Mouse (Mus musculus): Measurements from ENCODE around the gene Wwtr1. TPM values are rescaled to one million over a fixed set of nuclear protein-coding genes. Genes with fewer than 3 reads are reported as not detected.
A peak's percentile ranks its signal among the peaks of the same experiment; 100 is the strongest.

Gene Wwtr1
- 32.1 and 37.2 TPM in 2 replicates for polyA plus RNA-seq (2015; fragmentation: Nextera tagmentation; extraction: Ambion mirVana)

- Histone ChIP-seq H3K4me2 (replicated peaks) (peak within 1 kb of the TSS; percentile 78), H3K9me3 (replicated peaks) (no peaks in the 10 kb centered on the region), H3K27me3 (no peaks in the 10 kb centered on the region), H3K36me3 (peaks cover under 1% of the 10 kb centered on the region; the same call in 1 of the 2 replicates), H3K9ac (peak within 1 kb of the TSS; percentile 88), H3K4me3 (replicated peaks) (peak within 1 kb of the TSS; percentile 89), H3K4me1 (peaks cover 29% of the 10 kb centered on the region), H3K27ac (replicated peaks) (peak within 1 kb of the TSS; percentile 95)
- peak; percentile 95 for ATAC-seq (ENCODE audit: insufficient number of reproducible peaks, low FRiP score, low TSS enrichment, low read depth)
- WGBS: under 1% methylated on average over 36 of the region's 36 CpGs
Observed at GRCm38 (mm10) chr3:57575660-57576055, at the start of gene Wwtr1. Gene Wwtr1, minus strand, starts transcription at chr3:57575910.

GRCm38 (mm10) chr3:57619718-57620117, 44.0 kb upstream of the Wwtr1 start:
- Histone ChIP-seq H3K27ac (replicated peaks) (no peak overlapping the region), H3K9me3 (replicated peaks) (no peaks in the 10 kb centered on the region), H3K36me3 (no peaks in the 10 kb centered on the region), H3K9ac (no peak overlapping the region), H3K4me1 (no peaks in the 10 kb centered on the region), H3K27me3 (no peaks in the 10 kb centered on the region), H3K4me3 (replicated peaks) (no peak overlapping the region), H3K4me2 (replicated peaks) (no peak overlapping the region)
- no peak for ATAC-seq (ENCODE audit: insufficient number of reproducible peaks, low FRiP score, low TSS enrichment, low read depth)
- 69% methylated on average over 4 of the region's 4 CpGs for WGBS

- Histone ChIP-seq H3K36me3 (no peaks in the 10 kb centered on the region), H3K4me2 (replicated peaks) (no peak overlapping the region), H3K9me3 (replicated peaks) (no peaks in the 10 kb centered on the region), H3K4me1 (no peaks in the 10 kb centered on the region), H3K9ac (no peak overlapping the region), H3K4me3 (replicated peaks) (no peak overlapping the region), H3K27ac (replicated peaks) (no peak overlapping the region), H3K27me3 (no peaks in the 10 kb centered on the region)
- ATAC-seq (ENCODE audit: insufficient number of reproducible peaks, low FRiP score, low TSS enrichment, low read depth): no peak
- 82% methylated on average over 4 of the region's 4 CpGs for WGBS
Observed at GRCm38 (mm10) chr3:57615652-57616051, 39.9 kb upstream of the Wwtr1 start.

- WGBS: 69% methylated on average over 3 of the region's 3 CpGs
- Histone ChIP-seq H3K4me1 (no peaks in the 10 kb centered on the region), H3K9me3 (replicated peaks) (no peaks in the 10 kb centered on the region), H3K4me3 (replicated peaks) (no peak overlapping the region), H3K36me3 (no peaks in the 10 kb centered on the region), H3K9ac (no peak overlapping the region), H3K27ac (replicated peaks) (no peak overlapping the region), H3K27me3 (no peaks in the 10 kb centered on the region), H3K4me2 (replicated peaks) (no peak overlapping the region)
- ATAC-seq (ENCODE audit: insufficient number of reproducible peaks, low FRiP score, low TSS enrichment, low read depth): no peak
Observed at GRCm38 (mm10) chr3:57612430-57612997, 36.8 kb upstream of the Wwtr1 start.

GRCm38 (mm10) chr3:57611776-57612175, 36.1 kb upstream of the Wwtr1 start:
- no peak overlapping the region for H3K9ac ChIP-seq
- no peak overlapping the region for H3K27ac ChIP-seq (replicated peaks)
- H3K4me2 ChIP-seq (replicated peaks): no peak overlapping the region
- no peak for ATAC-seq (ENCODE audit: insufficient number of reproducible peaks, low FRiP score, low TSS enrichment, low read depth)
- 69% methylated on average over 7 of the region's 7 CpGs for WGBS
- H3K4me1 ChIP-seq: no peaks in the 10 kb centered on the region
- H3K9me3 ChIP-seq (replicated peaks): no peaks in the 10 kb centered on the region
- no peaks in the 10 kb centered on the region for H3K36me3 ChIP-seq
- no peaks in the 10 kb centered on the region for H3K27me3 ChIP-seq
- no peak overlapping the region for H3K4me3 ChIP-seq (replicated peaks)

- H3K27me3 ChIP-seq: no peaks in the 10 kb centered on the region
- no peaks in the 10 kb centered on the region for H3K36me3 ChIP-seq
- peak; percentile 87 for ATAC-seq (ENCODE audit: insufficient number of reproducible peaks, low FRiP score, low TSS enrichment, low read depth)
- no peak overlapping the region for H3K9ac ChIP-seq
- peaks cover 11% of the 10 kb centered on the region for H3K4me1 ChIP-seq
- H3K9me3 ChIP-seq (replicated peaks): no peaks in the 10 kb centered on the region
- H3K27ac ChIP-seq (replicated peaks): peak overlapping the region; percentile 82
- H3K4me2 ChIP-seq (replicated peaks): no peak overlapping the region
- no peak overlapping the region for H3K4me3 ChIP-seq (replicated peaks)
- WGBS: 28% methylated on average over 1 of the region's 1 CpGs
Observed at GRCm38 (mm10) chr3:57604618-57605015, 28.9 kb upstream of the Wwtr1 start.

- no peak for ATAC-seq (ENCODE audit: insufficient number of reproducible peaks, low FRiP score, low TSS enrichment, low read depth)
- no peak overlapping the region for H3K4me2 ChIP-seq (replicated peaks)
- no peaks in the 10 kb centered on the region for H3K27me3 ChIP-seq
- peak overlapping the region; percentile 82 for H3K27ac ChIP-seq (replicated peaks)
- 59% methylated on average over 5 of the region's 5 CpGs for WGBS
- H3K4me1 ChIP-seq: peaks cover 11% of the 10 kb centered on the region
- H3K9me3 ChIP-seq (replicated peaks): no peaks in the 10 kb centered on the region
- no peak overlapping the region for H3K9ac ChIP-seq
- H3K4me3 ChIP-seq (replicated peaks): no peak overlapping the region
- H3K36me3 ChIP-seq: no peaks in the 10 kb centered on the region
Observed at GRCm38 (mm10) chr3:57603891-57604617, 28.3 kb upstream of the Wwtr1 start.

GRCm38 (mm10) chr3:57602610-57603009, 26.9 kb upstream of the Wwtr1 start:
- H3K27ac ChIP-seq (replicated peaks): no peak overlapping the region
- H3K4me2 ChIP-seq (replicated peaks): no peak overlapping the region
- peaks cover 11% of the 10 kb centered on the region for H3K4me1 ChIP-seq
- H3K36me3 ChIP-seq: no peaks in the 10 kb centered on the region
- H3K4me3 ChIP-seq (replicated peaks): no peak overlapping the region
- ATAC-seq (ENCODE audit: insufficient number of reproducible peaks, low FRiP score, low TSS enrichment, low read depth): no peak
- H3K27me3 ChIP-seq: no peaks in the 10 kb centered on the region
- WGBS: 72% methylated on average over 4 of the region's 4 CpGs
- no peaks in the 10 kb centered on the region for H3K9me3 ChIP-seq (replicated peaks)
- no peak overlapping the region for H3K9ac ChIP-seq

GRCm38 (mm10) chr3:57596566-57596965, 20.9 kb upstream of the Wwtr1 start:
- Histone ChIP-seq H3K27ac (replicated peaks) (no peak overlapping the region), H3K9me3 (replicated peaks) (no peaks in the 10 kb centered on the region), H3K4me2 (replicated peaks) (no peak overlapping the region), H3K36me3 (no peaks in the 10 kb centered on the region), H3K4me1 (no peaks in the 10 kb centered on the region), H3K9ac (no peak overlapping the region), H3K4me3 (replicated peaks) (no peak overlapping the region), H3K27me3 (no peaks in the 10 kb centered on the region)
- no peak for ATAC-seq (ENCODE audit: insufficient number of reproducible peaks, low FRiP score, low TSS enrichment, low read depth)
- WGBS: 49% methylated on average over 7 of the region's 7 CpGs

- no peak overlapping the region for H3K9ac ChIP-seq
- H3K4me3 ChIP-seq (replicated peaks): no peak overlapping the region
- no peaks in the 10 kb centered on the region for H3K9me3 ChIP-seq (replicated peaks)
- no peaks in the 10 kb centered on the region for H3K36me3 ChIP-seq
- no peak for ATAC-seq (ENCODE audit: insufficient number of reproducible peaks, low FRiP score, low TSS enrichment, low read depth)
- no peaks in the 10 kb centered on the region for H3K4me1 ChIP-seq
- H3K4me2 ChIP-seq (replicated peaks): no peak overlapping the region
- H3K27ac ChIP-seq (replicated peaks): no peak overlapping the region
- no peaks in the 10 kb centered on the region for H3K27me3 ChIP-seq
Observed at GRCm38 (mm10) chr3:57595506-57595905, 19.8 kb upstream of the Wwtr1 start.

- H3K27ac ChIP-seq (replicated peaks): no peak overlapping the region
- no peak overlapping the region for H3K9ac ChIP-seq
- no peaks in the 10 kb centered on the region for H3K36me3 ChIP-seq
- H3K9me3 ChIP-seq (replicated peaks): no peaks in the 10 kb centered on the region
- H3K4me1 ChIP-seq: no peaks in the 10 kb centered on the region
- H3K27me3 ChIP-seq: no peaks in the 10 kb centered on the region
- no peak for ATAC-seq (ENCODE audit: insufficient number of reproducible peaks, low FRiP score, low TSS enrichment, low read depth)
- WGBS: 82% methylated on average over 6 of the region's 6 CpGs
- H3K4me2 ChIP-seq (replicated peaks): no peak overlapping the region
- H3K4me3 ChIP-seq (replicated peaks): no peak overlapping the region
Observed at GRCm38 (mm10) chr3:57585967-57586366, 10.3 kb upstream of the Wwtr1 start.

GRCm38 (mm10) chr3:57583533-57583932, 7.8 kb upstream of the Wwtr1 start:
- Histone ChIP-seq H3K4me1 (no peaks in the 10 kb centered on the region), H3K4me3 (replicated peaks) (no peak overlapping the region), H3K4me2 (replicated peaks) (no peak overlapping the region), H3K36me3 (no peaks in the 10 kb centered on the region), H3K27me3 (no peaks in the 10 kb centered on the region), H3K9me3 (replicated peaks) (no peaks in the 10 kb centered on the region), H3K9ac (no peak overlapping the region), H3K27ac (replicated peaks) (no peak overlapping the region)
- 76% methylated on average over 4 of the region's 4 CpGs for WGBS
- ATAC-seq (ENCODE audit: insufficient number of reproducible peaks, low FRiP score, low TSS enrichment, low read depth): no peak
